Mouse (Mus musculus) Muller cell, postnatal 12 days (primary cell): ENCODE measurements around the gene Agap2.

ENCODE experiments used
- DNase-seq: peaks from one replicate; pipeline ENCODE4 v3.0.0-alpha.2; 2015; ENCODE audit errors: inconsistent ontology term

Gene Agap2

GRCm38 (mm10) chr10:127076082-127076481 lies 998 bp downstream of the Agap2 start:
- DNase-seq: no peak

DNA sequence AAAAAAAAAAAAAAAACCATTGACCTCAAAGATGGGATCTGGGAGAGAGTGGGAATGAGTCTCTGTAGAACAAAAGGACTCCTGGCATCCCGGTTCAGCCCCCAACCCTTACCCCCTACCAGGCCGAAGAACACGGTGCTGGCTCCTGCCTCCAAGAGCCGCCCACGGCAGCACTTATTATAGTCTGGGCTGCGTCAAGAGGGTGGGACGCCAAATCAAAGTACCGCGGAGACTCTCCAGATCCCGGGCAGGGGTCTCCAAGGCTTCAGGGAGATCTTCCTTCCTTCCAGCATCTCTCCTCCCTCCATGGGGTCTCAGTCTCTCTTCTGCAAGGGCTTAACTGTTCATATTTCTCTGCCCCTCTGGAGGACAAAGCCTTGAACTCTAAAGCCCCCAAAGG lies 2.4 kb downstream of the Agap2 start:
- DNase-seq: no peak

- no peak for DNase-seq
Measured at GRCm38 (mm10) chr10:127078001-127078676, 3.1 kb downstream of the Agap2 start.

GRCm38 (mm10) chr10:127078677-127079575 lies 3.8 kb downstream of the Agap2 start:
- no peak for DNase-seq

DNA sequence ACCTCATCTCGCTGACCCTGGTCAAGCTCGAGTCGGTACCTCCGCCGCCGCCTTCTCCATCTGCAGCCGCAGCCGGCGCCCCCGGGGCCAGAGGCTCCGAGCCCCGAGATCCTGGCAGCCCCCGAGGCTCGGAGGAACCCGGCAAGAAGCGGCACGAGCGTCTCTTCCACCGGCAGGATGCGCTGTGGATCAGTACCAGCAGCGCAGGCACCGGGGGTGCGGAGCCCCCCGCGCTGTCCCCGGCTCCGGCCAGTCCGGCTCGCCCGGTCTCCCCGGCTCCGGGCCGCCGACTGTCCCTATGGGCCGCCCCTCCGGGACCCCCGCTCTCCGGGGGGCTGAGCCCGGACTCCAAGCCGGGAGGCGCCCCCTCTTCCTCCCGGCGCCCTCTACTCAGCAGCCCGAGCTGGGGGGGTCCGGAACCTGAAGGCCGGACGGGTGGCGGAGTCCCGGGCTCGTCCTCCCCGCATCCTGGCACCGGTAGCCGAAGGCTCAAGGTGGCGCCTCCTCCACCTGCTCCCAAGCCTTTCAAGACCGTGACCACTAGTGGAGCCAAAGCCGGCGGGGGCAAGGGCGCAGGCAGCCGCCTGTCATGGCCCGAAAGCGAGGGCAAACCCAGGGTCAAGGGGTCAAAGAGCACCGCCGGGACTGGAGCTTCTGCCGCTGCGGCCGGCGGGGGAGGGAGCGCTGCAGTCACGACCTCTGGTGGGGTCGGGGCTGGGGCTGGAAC lies 4.7 kb downstream of the Agap2 start:
- no peak for DNase-seq

DNA sequence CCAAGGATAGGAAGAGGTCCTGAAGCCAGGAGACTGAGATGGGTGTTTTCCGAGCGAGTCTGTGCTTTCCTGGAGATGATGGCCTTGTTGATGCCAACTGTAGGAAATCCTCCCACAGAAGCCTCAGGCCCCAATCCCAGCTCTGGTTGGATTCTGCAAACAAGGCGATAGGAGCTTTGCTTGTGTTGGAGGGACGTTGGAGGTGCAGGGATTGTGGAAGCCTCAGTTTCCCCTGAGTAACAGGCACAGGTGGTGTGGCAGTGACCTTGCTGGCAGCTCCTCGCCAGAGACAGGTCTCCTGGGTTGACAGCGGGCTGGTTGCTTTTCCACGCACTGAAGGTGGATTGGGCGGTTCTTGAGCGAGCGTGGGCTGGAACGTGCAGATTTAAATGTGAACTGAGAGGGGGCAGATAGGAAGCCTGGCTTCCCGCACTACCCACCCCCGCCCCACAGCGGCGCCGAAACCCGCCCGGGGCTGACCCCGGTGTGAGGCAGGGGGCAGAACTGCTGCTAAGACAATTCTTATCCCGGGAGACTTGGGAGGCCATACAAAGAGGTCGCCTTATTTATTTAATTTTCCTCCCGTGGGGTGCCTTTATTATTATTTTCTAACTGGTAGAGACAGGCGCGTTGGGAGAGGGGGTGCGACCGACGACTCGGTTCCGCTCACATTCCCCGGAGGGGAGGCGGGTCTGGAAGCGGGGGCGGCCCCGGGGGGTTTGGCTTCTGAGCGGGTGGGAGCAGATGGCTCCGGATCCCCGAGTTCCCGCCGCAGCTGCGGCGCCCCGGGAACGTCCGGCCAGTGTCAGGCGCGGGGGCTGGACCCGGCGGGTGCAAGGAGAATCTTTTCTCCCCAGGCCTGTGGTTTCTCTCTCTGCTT lies 6.1 kb downstream of the Agap2 start:
- DNase-seq: no peak

DNA sequence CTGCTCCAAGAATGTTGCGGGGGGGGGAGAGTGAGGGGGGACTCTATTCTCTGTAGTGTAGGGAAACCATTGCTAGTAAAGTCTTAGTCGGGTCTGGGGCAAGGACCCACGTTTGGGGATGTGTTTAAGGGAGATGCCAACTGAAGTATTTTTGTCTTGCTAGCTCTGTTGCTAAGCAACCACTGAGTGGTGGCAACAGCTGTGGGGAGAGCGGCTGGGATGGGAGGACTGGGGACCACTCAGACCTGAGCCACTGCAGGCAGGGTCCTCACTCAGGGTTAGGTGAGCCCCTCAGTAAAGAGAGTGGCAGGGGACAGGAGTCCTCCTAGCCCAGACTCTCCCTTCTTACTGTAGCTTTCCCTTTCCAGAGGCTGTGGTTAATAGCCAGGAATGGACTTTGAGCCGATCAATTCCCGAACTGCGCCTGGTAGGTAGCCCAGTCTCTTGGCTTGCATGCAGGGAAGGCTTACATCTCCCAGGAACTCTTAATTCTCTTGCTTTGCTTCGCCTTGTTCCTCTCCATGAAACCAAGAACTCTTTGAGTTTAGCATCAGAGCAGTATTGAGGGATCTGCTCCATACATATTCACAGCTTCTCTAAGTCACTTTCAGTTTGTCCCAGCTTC lies 7.0 kb downstream of the Agap2 start:
- DNase-seq: no peak

DNA sequence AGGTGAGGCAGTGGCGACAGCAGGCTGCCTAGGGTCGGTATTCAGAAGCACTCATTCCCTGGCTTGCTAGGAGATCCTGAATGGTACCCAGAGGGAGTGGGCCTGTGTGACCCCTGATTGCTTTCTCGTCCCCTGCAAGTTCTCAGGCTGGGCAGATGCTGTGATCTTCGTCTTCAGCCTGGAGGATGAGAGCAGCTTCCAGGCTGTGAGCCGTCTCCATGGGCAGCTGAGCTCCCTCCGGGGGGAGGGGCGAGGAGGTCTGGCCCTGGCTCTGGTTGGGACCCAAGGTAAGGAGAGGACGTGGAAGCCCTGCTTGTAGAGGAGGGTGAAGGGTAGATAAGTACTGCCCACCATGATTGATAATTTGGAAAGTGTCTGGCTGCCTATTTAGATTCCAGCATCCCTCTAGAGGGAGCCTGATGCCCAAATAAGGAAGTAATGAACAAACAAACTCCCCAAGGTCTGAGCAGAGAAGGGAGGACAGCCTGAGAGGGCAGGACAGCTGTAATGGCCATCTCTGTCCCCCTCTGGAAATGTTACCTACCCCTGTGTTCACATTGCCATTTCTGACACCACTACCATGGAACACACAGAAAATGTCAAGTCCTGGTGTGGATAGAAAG lies 8.3 kb downstream of the Agap2 start:
- DNase-seq: no peak

DNA sequence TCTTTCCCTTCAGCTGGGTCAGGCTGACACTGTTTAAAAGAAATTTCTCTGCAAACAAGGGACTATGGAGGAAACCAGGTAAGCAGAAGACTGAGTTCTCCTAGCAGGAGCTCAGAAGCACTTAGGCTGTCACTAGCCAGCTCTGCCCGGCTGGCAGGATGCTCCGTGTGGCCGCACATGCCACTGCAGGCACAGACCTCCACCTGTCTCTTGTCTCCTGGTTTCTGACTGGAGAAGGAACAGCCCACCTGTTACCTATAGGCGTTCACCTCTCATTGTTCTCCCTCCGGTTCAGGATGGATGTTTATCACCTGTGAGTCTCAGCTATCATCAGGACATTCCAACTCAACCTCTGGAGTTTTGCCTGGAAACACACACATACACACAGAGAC lies 8.8 kb downstream of the Agap2 start:
- DNase-seq: no peak

- no peak for DNase-seq
Measured at GRCm38 (mm10) chr10:127085052-127085451, 10.0 kb downstream of the Agap2 start.

DNA sequence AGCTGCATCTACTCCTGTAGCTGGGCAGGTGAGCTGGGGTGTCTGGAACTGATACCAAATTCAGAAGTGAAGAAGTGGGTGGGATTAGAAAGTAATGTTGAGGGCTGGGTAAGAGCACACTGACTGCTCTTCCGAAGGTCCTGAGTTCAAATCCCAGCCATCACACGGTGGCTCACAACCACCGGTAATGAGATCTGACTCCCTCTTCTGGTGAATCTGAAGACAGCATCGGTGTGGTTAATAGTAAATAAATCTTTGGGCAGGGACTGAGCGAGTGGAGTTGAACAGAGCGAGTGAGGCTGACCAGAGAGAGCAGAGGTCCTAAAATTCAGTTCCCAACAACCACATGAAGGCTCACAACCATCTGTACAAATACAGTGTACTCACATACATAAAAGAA lies 10.5 kb downstream of the Agap2 start:
- no peak for DNase-seq

DNA sequence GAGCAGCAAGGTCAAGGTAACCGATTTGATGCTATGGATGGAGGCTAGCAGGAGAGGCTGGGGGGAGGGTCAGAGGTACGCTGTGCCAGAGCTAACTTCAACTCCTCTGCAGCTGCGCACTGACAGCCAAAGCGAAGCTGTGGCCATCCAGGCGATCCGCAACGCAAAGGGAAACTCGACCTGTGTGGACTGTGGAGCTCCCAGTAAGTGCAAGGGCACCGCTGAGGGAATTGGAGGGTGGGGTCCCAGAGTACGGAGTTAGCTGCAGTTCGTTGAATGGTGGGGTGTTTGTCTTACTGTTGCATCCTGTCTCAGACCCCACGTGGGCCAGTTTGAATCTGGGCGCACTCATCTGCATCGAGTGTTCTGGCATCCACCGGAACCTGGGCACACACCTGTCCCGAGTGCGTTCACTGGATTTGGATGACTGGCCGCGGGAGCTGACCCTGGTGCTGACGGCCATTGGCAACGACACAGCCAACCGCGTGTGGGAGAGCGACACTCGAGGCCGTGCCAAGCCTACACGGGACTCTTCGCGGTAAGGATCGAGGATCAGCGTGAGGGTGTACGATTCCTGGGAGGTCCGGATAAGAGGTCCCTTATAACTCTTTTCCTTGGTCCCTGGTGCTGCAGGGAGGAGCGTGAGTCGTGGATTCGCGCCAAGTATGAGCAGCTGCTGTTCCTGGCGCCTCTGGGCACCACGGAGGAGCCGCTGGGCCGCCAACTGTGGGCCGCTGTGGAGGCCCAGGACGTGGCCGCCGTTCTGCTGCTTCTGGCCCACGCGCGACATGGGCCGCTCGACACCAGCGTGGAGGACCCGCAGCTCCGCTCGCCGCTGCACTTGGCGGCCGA lies 15.7 kb downstream of the Agap2 start:
- DNase-seq: peak; percentile 70

DNA sequence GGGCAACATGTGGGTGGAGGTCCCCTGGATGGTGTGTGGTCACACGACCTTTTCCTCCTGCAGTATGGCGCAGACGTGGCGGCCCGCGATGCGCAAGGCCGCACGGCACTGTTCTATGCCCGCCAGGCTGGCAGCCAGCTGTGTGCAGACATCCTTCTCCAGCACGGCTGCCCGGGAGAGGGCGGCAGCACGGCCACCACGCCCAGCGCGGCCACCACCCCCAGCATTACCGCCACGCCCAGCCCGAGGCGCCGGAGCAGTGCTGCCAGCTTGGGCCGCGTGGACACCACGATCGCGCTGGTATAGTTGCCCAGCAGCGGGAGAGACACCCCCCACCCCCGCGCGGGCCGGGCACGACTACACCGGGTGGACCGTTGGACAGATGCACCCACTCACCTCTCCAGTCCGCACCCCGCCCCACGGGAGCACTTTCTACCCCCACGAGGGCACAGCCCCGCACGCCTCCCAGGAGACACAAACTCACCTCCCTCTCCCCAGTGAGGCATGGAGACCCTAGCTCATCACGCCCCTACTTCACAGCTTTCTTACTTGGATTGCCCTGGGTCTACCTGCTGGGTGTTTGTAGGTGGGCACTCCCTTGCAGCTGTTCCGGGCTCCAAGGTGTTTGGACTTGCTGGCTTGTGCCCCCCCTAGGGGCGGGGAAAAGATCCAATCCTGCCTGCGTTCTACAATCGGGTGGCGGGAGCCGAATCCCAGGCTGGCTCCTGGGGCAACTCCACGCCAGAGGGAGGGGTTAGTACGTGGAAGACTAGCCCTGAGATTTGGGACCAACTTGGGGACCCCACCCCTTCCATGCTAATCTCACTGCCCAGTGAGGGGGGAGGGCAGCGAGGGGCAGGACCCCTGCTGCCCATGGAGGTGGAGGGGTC lies 16.7 kb downstream of the Agap2 start:
- DNase-seq: no peak

DNA sequence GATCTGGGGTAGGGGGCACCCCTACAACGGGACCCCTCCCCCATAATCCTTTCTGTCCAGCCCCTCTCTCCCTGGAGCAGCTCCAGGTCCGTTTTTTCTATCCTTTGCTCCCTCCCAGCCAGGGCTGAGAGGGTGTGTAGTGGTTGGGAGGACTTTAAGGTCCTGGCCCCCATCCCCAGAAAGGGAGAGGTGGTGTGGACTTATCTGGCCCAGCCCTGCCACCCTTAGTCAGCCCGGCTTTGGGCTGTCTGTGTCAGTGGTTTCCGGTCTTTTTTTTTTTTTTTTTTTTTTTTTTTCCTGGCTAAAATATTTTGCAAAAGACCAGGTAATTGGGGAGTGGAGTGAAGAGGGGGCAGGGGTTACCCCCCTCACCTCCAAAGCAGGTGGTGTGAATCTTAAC lies 17.7 kb downstream of the Agap2 start:
- no peak for DNase-seq

DNA sequence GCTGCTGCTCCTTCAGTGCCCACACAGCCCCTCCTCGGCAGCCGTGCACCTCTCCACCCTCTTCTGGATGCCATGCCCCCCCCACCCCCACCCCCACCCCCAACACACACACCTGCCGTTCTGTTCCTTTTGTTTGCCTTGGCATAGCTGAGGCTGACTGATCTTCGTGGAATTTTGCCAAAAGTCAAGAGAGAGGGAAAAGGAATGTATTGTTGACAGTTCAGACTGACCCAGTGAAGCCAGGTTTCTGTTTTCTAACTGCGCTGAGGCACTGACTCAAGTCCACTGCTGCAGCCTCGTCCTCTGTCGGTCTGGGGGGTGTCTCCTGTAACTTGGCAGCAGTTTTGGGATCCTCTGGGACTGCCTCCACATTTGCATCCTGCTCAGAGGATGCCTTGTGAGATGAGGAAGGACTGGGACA lies 19.3 kb downstream of the Agap2 start:
- DNase-seq: peak; percentile 62

DNA sequence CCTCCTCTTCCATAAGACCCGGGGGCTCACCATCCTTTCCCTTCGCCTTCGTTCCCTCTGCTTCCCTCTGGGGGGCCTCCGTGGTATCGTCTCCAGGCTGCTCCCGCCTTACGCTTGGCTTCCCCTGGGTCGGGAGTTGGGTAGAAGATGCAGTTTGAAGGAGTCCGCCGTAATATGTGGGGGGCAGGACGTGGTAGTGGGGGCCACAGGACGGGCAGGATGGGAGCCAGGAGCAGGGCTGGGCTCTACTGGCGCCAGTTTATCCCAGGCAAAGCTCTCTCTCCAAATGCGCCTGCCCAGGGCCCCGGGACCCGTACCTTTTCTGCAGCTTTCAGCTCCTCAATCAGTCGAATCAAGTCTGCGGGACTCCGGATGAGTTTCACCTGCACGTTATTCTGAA lies 23.4 kb downstream of the Agap2 start:
- no peak for DNase-seq

- no peak for DNase-seq
Measured at GRCm38 (mm10) chr10:127099191-127099590, 24.1 kb downstream of the Agap2 start.

DNA sequence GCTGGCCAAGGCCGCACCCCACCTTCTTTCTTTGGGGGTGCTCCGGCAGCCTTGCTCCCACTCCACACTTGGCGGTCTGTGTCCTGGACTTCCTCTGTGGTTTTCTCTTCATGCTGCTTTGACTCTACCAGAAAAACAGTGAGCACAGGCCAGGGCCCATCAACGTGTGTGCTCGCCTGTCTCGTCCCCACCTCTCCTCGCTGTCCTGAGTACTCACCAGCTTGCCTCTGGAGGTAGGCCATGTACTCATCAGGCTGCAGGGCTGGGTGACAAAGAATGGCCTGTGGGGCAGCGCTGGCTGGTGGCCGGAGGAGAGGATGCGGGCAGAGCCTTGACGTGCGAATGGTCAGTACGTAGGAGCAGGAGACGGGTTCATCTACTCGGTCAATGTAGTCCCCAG lies 24.8 kb downstream of the Agap2 start:
- DNase-seq: no peak

DNA sequence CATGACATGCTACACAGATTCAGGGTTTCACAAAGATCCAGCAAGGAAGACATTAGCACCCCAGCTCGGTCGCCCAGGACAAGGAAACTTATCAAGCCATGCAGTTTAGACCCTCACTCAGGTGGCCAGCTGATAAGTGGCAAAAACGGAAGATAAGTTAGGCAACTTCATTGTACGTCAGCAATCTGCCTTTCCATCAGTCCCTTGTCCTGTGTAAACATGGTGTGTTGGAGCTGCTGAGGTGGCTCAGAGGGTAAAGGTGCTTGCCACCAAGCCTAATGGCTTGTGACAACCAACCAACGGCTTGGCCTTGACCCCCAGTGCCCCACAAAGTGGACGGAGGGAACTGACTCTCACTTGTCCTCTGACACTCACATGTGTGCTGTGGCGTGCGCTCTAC lies 25.3 kb downstream of the Agap2 start:
- no peak for DNase-seq
